Mouse (Mus musculus) liver, postnatal 0 days (tissue): ENCODE results near the gene Slco1a6. TPM values are rescaled to one million over a fixed set of nuclear protein-coding genes. Genes with fewer than 3 reads are reported as not detected.
"Not testable (repeated sequence)": the region's sequence is repeated elsewhere in the genome, so short reads cannot be mapped to it uniquely, and the experiment has no call there.

Experiments used
- ATAC-seq: fragments of 200-750 bp; cut with Nextera tagmentation; 2 replicates; pipeline ENCODE4 v1.8.0; 2017; ENCODE audit warnings: mild to moderate bottlenecking, moderate library complexity
- DNase-seq: peaks from one replicate; pipeline ENCODE4 v3.0.0-alpha.2; 2016
- H3K27ac ChIP-seq: fragments of 300-500 bp; sonication (generic); 2 replicates; pipeline ENCODE4 v1.5.1; 2014; ENCODE audit warnings: antibody characterized with exemption, moderate library complexity, mild to moderate bottlenecking, low read depth
- H3K27me3 ChIP-seq: fragments of 300-500 bp; sonication (generic); 2 replicates; pipeline ENCODE4 v1.6.1; 2014; ENCODE audit warnings: low read length, control low read depth, mixed read lengths; ENCODE audit not compliant: insufficient read depth
- H3K36me3 ChIP-seq: fragments of 300-500 bp; sonication (generic); replicated peaks from 2 replicates; pipeline ENCODE4 v1.6.1; 2014; ENCODE audit warnings: mild to moderate bottlenecking, control low read depth, low read length, moderate library complexity, mixed read lengths; ENCODE audit not compliant: insufficient read depth
- H3K4me1 ChIP-seq: fragments of 300-500 bp; sonication (generic); 2 replicates; pipeline ENCODE4 v1.6.1; 2014; ENCODE audit warnings: antibody characterized with exemption, mild to moderate bottlenecking, control low read depth; ENCODE audit not compliant: insufficient read depth
- H3K4me2 ChIP-seq: fragments of 300-500 bp; sonication (generic); 2 replicates; pipeline ENCODE4 v1.6.1; 2014; ENCODE audit warnings: low read depth, mild to moderate bottlenecking, low read length, moderate library complexity, mixed read lengths
- H3K4me3 ChIP-seq: fragments of 300-500 bp; sonication (generic); 2 replicates; pipeline ENCODE4 v1.5.1; 2014; ENCODE audit warnings: low read depth, low read length
- H3K9ac ChIP-seq: fragments of 300-500 bp; sonication (generic); replicated peaks from 2 replicates; pipeline ENCODE4 v1.6.1; 2014; ENCODE audit warnings: mild to moderate bottlenecking, moderate library complexity
- H3K9me3 ChIP-seq: fragments of 300-500 bp; sonication (generic); 2 replicates; pipeline ENCODE4 v1.6.1; 2016; ENCODE audit warnings: mild to moderate bottlenecking, control low read depth, low read length, mixed read lengths
- CTCF ChIP-seq: sonication (generic); IDR thresholded peaks from 2 replicates; pipeline ENCODE4 v1.5.1; 2016; ENCODE audit warnings: antibody characterized with exemption, low read depth
- EP300 ChIP-seq: IDR thresholded peaks from 2 replicates; pipeline ENCODE4 v1.6.1; 2016; ENCODE audit warnings: antibody characterized with exemption, low read depth, mild to moderate bottlenecking
- WGBS: fragments of 180-500 bp; shearing (Covaris S2); extraction: QIAGEN DNeasy Blood & Tissue Kit; methylation state at CpG from one replicate; pipeline ENCODE4 v1.1.7; 2014; ENCODE audit not compliant: insufficient replicate concordance; 5-methylcytosine and 5-hydroxymethylcytosine counted together
- polyA plus RNA-seq: library from polyadenylated mRNA; unstranded; fragments of >200 nt; fragmentation: Nextera tagmentation; extraction: Ambion mirVana; gene quantifications from 2 replicates; pipeline ENCODE4 v1.2.1, GENCODE M21; 2015

Gene Slco1a6
- polyA plus RNA-seq, 1 experiment from 2014 or later: not detected

- H3K4me2 ChIP-seq: no peak overlapping the region
- ATAC-seq: no peak
- H3K27ac ChIP-seq: no peak overlapping the region
- no peak for DNase-seq
- H3K9me3 ChIP-seq: no peaks in the 10 kb centered on the region
- no peak overlapping the region for H3K4me3 ChIP-seq
- H3K27me3 ChIP-seq: no peaks in the 10 kb centered on the region
- no peak for TF ChIP-seq EP300
- TF ChIP-seq CTCF: no peak
- 74% methylated on average over 1 of the region's 1 CpGs for WGBS
- no peaks in the 10 kb centered on the region for H3K36me3 ChIP-seq
- no peak overlapping the region for H3K9ac ChIP-seq
- H3K4me1 ChIP-seq: no peaks in the 10 kb centered on the region
These were observed 60.0 kb downstream of the Slco1a6 start for GRCm38 (mm10) chr6:142148371-142148770.

- TF ChIP-seq EP300 (no peak), CTCF (no peak)
- Histone ChIP-seq H3K4me2 (no peak overlapping the region), H3K36me3 (no peaks in the 10 kb centered on the region), H3K27me3 (no peaks in the 10 kb centered on the region), H3K4me1 (no peaks in the 10 kb centered on the region), H3K4me3 (no peak overlapping the region), H3K9me3 (no peaks in the 10 kb centered on the region), H3K9ac (no peak overlapping the region), H3K27ac (no peak overlapping the region)
- ATAC-seq (no peak), DNase-seq (no peak)
- 71% methylated on average over 3 of the region's 3 CpGs for WGBS
These were observed 96.5 kb downstream of the Slco1a6 start for GRCm38 (mm10) chr6:142111667-142112305.

- WGBS: 65% methylated on average over 3 of the region's 3 CpGs
- ATAC-seq (no peak), DNase-seq (no peak)
- Histone ChIP-seq H3K4me1 (no peaks in the 10 kb centered on the region), H3K4me2 (no peak overlapping the region), H3K36me3 (no peaks in the 10 kb centered on the region), H3K27me3 (no peaks in the 10 kb centered on the region), H3K27ac (no peak overlapping the region), H3K4me3 (no peak overlapping the region), H3K9ac (no peak overlapping the region), H3K9me3 (no peaks in the 10 kb centered on the region)
- TF ChIP-seq CTCF (no peak), EP300 (no peak)
These were observed 117.2 kb downstream of the Slco1a6 start for GRCm38 (mm10) chr6:142091126-142091525.

- not testable (repeated sequence) for H3K4me3 ChIP-seq, H3K9ac ChIP-seq, H3K36me3 ChIP-seq, H3K4me1 ChIP-seq, H3K27me3 ChIP-seq, DNase-seq, ATAC-seq, H3K27ac ChIP-seq, H3K9me3 ChIP-seq, H3K4me2 ChIP-seq
- WGBS: 62% methylated on average over 3 of the region's 3 CpGs
These were observed 150.0 kb downstream of the Slco1a6 start for GRCm38 (mm10) chr6:142058281-142058680.

GRCm38 (mm10) chr6:142047689-142048088 lies 160.6 kb downstream of the Slco1a6 start:
- Histone ChIP-seq H3K4me2 (no peak overlapping the region), H3K27ac (no peak overlapping the region), H3K4me1 (no peaks in the 10 kb centered on the region), H3K9me3 (peaks cover 4% of the 10 kb centered on the region; the same call in 1 of the 2 replicates), H3K27me3 (no peaks in the 10 kb centered on the region), H3K36me3 (no peaks in the 10 kb centered on the region), H3K9ac (no peak overlapping the region), H3K4me3 (no peak overlapping the region)
- WGBS: 68% methylated on average over 1 of the region's 1 CpGs
- ATAC-seq (no peak), DNase-seq (no peak)
- TF ChIP-seq CTCF: no peak
- no peak for TF ChIP-seq EP300

- Histone ChIP-seq H3K4me1 (no peaks in the 10 kb centered on the region), H3K27ac (no peak overlapping the region), H3K36me3 (no peaks in the 10 kb centered on the region), H3K27me3 (no peaks in the 10 kb centered on the region), H3K9me3 (peaks cover 6% of the 10 kb centered on the region), H3K4me2 (no peak overlapping the region), H3K9ac (no peak overlapping the region), H3K4me3 (no peak overlapping the region)
- ATAC-seq (no peak), DNase-seq (no peak)
- TF ChIP-seq CTCF (no peak), EP300 (no peak)
- 86% methylated on average over 2 of the region's 2 CpGs for WGBS
These were observed 162.6 kb downstream of the Slco1a6 start for GRCm38 (mm10) chr6:142045746-142046145.

GRCm38 (mm10) chr6:142041896-142042295 lies 166.4 kb downstream of the Slco1a6 start:
- Histone ChIP-seq H3K27ac (no peak overlapping the region), H3K9me3 (peaks cover 6% of the 10 kb centered on the region), H3K9ac (no peak overlapping the region), H3K4me3 (no peak overlapping the region), H3K27me3 (no peaks in the 10 kb centered on the region), H3K4me2 (no peak overlapping the region), H3K4me1 (no peaks in the 10 kb centered on the region), H3K36me3 (no peaks in the 10 kb centered on the region)
- no peak for TF ChIP-seq CTCF
- no peak for TF ChIP-seq EP300
- WGBS: 74% methylated on average over 3 of the region's 3 CpGs
- DNase-seq (no peak), ATAC-seq (no peak)
